Mouse (Mus musculus) embryonic facial prominence, embryonic 13.5 days (tissue): ENCODE results near the gene Gm10840. TPM values are rescaled to one million over a fixed set of nuclear protein-coding genes. Genes with fewer than 3 reads are reported as not detected.
"Not testable (repeated sequence)": the region's sequence is repeated elsewhere in the genome, so short reads cannot be mapped to it uniquely, and the experiment has no call there.

Source experiments
- ATAC-seq: fragments of 200-750 bp; cut with Nextera tagmentation; 2 replicates; pipeline ENCODE4 v1.8.0; 2017; ENCODE audit warnings: low read depth; ENCODE audit not compliant: insufficient number of reproducible peaks, insufficient read depth, low FRiP score, low TSS enrichment
- H3K27ac ChIP-seq: fragments of 300-500 bp; sonication (generic); 2 replicates; pipeline ENCODE4 v1.5.1; 2015; ENCODE audit warnings: moderate library complexity, mild to moderate bottlenecking, inconsistent platforms
- H3K27me3 ChIP-seq: fragments of 300-500 bp; sonication (generic); 2 replicates; pipeline ENCODE4 v1.6.1; 2015; ENCODE audit warnings: mild to moderate bottlenecking, inconsistent platforms
- H3K36me3 ChIP-seq: fragments of 300-500 bp; sonication (generic); 2 replicates; pipeline ENCODE4 v1.6.1; 2015; ENCODE audit warnings: mild to moderate bottlenecking, inconsistent platforms
- H3K4me1 ChIP-seq: fragments of 300-500 bp; sonication (generic); 2 replicates; pipeline ENCODE4 v1.6.1; 2015; ENCODE audit warnings: inconsistent platforms
- H3K4me2 ChIP-seq: fragments of 300-500 bp; sonication (generic); 2 replicates; pipeline ENCODE4 v1.6.1; 2015; ENCODE audit warnings: moderate library complexity, mild to moderate bottlenecking, inconsistent platforms
- H3K4me3 ChIP-seq: fragments of 300-500 bp; sonication (generic); 2 replicates; pipeline ENCODE4 v1.5.1; 2015; ENCODE audit warnings: mild to moderate bottlenecking, inconsistent platforms
- H3K9ac ChIP-seq: fragments of 300-500 bp; sonication (generic); 2 replicates; pipeline ENCODE4 v1.6.1; 2015; ENCODE audit warnings: mild to moderate bottlenecking, inconsistent platforms
- H3K9me3 ChIP-seq: fragments of 300-500 bp; sonication (generic); 2 replicates; pipeline ENCODE4 v1.6.1; 2016; ENCODE audit warnings: inconsistent platforms
- WGBS: fragments of 180-500 bp; shearing (Covaris S2); methylation state at CpG from one replicate; pipeline ENCODE4 v1.1.7; 2015; ENCODE audit warnings: mixed read lengths; 5-methylcytosine and 5-hydroxymethylcytosine counted together
- polyA plus RNA-seq: library from polyadenylated mRNA; unstranded; fragments of >200 nt; fragmentation: Nextera tagmentation; extraction: Ambion mirVana; gene quantifications from 2 replicates; pipeline ENCODE4 v1.2.1, GENCODE M21; 2015

Gm10840 gene
- polyA plus RNA-seq, result not detected in 2 replicates

GRCm38 (mm10) chr11:106160841-106161721 is at the start of gene Gm10840, which contains the start of gene Limd2:
Gene Gm10840 (plus strand): TSS chr11:106160850.
Gene Limd2 (minus strand): TSS chr11:106160860.
- Histone ChIP-seq H3K9ac (peak within 1 kb of the TSS; percentile 98), H3K4me3 (peak within 1 kb of the TSS; percentile 82), H3K4me2 (peak within 1 kb of the TSS; percentile 79), H3K36me3 (peaks cover 56% of the 10 kb centered on the region), H3K27me3 (no peaks in the 10 kb centered on the region), H3K27ac (peak within 1 kb of the TSS; percentile 99), H3K4me1 (peaks cover 51% of the 10 kb centered on the region), H3K9me3 (no peaks in the 10 kb centered on the region)
- 21% methylated on average over 22 of the region's 22 CpGs for WGBS
- no peak for ATAC-seq

- no peak for ATAC-seq
- Histone ChIP-seq H3K4me2 (no peak overlapping the region), H3K9me3 (no peaks in the 10 kb centered on the region), H3K4me1 (no peaks in the 10 kb centered on the region), H3K36me3 (peaks cover 26% of the 10 kb centered on the region), H3K4me3 (no peak overlapping the region), H3K27me3 (no peaks in the 10 kb centered on the region), H3K9ac (no peak overlapping the region), H3K27ac (peak overlapping the region; percentile 61; the same call in 1 of the 2 replicates)
These were observed 49.0 kb upstream of the Gm10840 start for GRCm38 (mm10) chr11:106111688-106112087.

- H3K9me3 ChIP-seq, result no peaks in the 10 kb centered on the region
- H3K4me1 ChIP-seq, result no peaks in the 10 kb centered on the region
- H3K4me2 ChIP-seq, result no peak overlapping the region
- H3K4me3 ChIP-seq, result no peak overlapping the region
- no peak overlapping the region for H3K9ac ChIP-seq
- ATAC-seq, result no peak
- no peak overlapping the region for H3K27ac ChIP-seq
- H3K36me3 ChIP-seq, result peaks cover 81% of the 10 kb centered on the region
- 90% methylated on average over 5 of the region's 5 CpGs for WGBS
- no peaks in the 10 kb centered on the region for H3K27me3 ChIP-seq
These were observed 38.4 kb upstream of the Gm10840 start for GRCm38 (mm10) chr11:106122221-106122620.

- Histone ChIP-seq H3K4me1 (no peaks in the 10 kb centered on the region), H3K9ac (no peak overlapping the region), H3K9me3 (no peaks in the 10 kb centered on the region), H3K4me3 (no peak overlapping the region), H3K27ac (no peak overlapping the region), H3K27me3 (no peaks in the 10 kb centered on the region), H3K4me2 (no peak overlapping the region), H3K36me3 (peaks cover 76% of the 10 kb centered on the region)
- no peak for ATAC-seq
- 84% methylated on average over 3 of the region's 3 CpGs for WGBS
These were observed 37.9 kb upstream of the Gm10840 start for GRCm38 (mm10) chr11:106122736-106123135.

- Histone ChIP-seq H3K9ac (no peak overlapping the region), H3K4me2 (no peak overlapping the region), H3K27ac (no peak overlapping the region), H3K9me3 (no peaks in the 10 kb centered on the region), H3K4me1 (no peaks in the 10 kb centered on the region), H3K4me3 (no peak overlapping the region), H3K36me3 (peaks cover 71% of the 10 kb centered on the region), H3K27me3 (no peaks in the 10 kb centered on the region)
- WGBS, result 77% methylated on average over 4 of the region's 4 CpGs
- ATAC-seq, result no peak
These were observed 35.9 kb upstream of the Gm10840 start for GRCm38 (mm10) chr11:106124784-106125183.

- H3K4me1 ChIP-seq, result no peaks in the 10 kb centered on the region
- H3K36me3 ChIP-seq, result peaks cover 71% of the 10 kb centered on the region
- no peaks in the 10 kb centered on the region for H3K9me3 ChIP-seq
- H3K4me3 ChIP-seq, result no peak overlapping the region
- H3K4me2 ChIP-seq, result no peak overlapping the region
- H3K27ac ChIP-seq, result no peak overlapping the region
- WGBS, result 74% methylated on average over 1 of the region's 1 CpGs
- no peak overlapping the region for H3K9ac ChIP-seq
- H3K27me3 ChIP-seq, result no peaks in the 10 kb centered on the region
- no peak for ATAC-seq
These were observed 34.8 kb upstream of the Gm10840 start for GRCm38 (mm10) chr11:106125827-106126226.

GRCm38 (mm10) chr11:106126727-106127373 is 33.8 kb upstream of the Gm10840 start:
- H3K27me3 ChIP-seq, H3K27ac ChIP-seq, H3K9me3 ChIP-seq, H3K9ac ChIP-seq, ATAC-seq, H3K4me3 ChIP-seq, H3K4me1 ChIP-seq, H3K4me2 ChIP-seq: not testable (repeated sequence)
- peaks cover 64% of the 10 kb centered on the region for H3K36me3 ChIP-seq
- 98% methylated on average over 5 of the region's 6 CpGs for WGBS

GRCm38 (mm10) chr11:106129477-106129876 is 31.2 kb upstream of the Gm10840 start:
- Histone ChIP-seq H3K4me1 (no peaks in the 10 kb centered on the region), H3K36me3 (peaks cover 41% of the 10 kb centered on the region), H3K4me2 (no peak overlapping the region), H3K4me3 (no peak overlapping the region), H3K27me3 (no peaks in the 10 kb centered on the region), H3K9ac (no peak overlapping the region; the same call in 1 of the 2 replicates), H3K27ac (no peak overlapping the region), H3K9me3 (no peaks in the 10 kb centered on the region)
- WGBS, result 95% methylated on average over 1 of the region's 1 CpGs
- no peak for ATAC-seq

- no peak overlapping the region for H3K9ac ChIP-seq
- no peaks in the 10 kb centered on the region; the same call in 1 of the 2 replicates for H3K4me1 ChIP-seq
- WGBS, result 94% methylated on average over 5 of the region's 5 CpGs
- ATAC-seq, result no peak
- H3K4me3 ChIP-seq, result no peak overlapping the region
- H3K4me2 ChIP-seq, result no peak overlapping the region
- no peaks in the 10 kb centered on the region for H3K9me3 ChIP-seq
- H3K36me3 ChIP-seq, result peaks cover 48% of the 10 kb centered on the region
- H3K27me3 ChIP-seq, result no peaks in the 10 kb centered on the region
- H3K27ac ChIP-seq, result no peak overlapping the region
These were observed 28.1 kb upstream of the Gm10840 start for GRCm38 (mm10) chr11:106132516-106132915.

- Histone ChIP-seq H3K4me3 (no peak overlapping the region), H3K9ac (peak overlapping the region; percentile 37; the same call in 1 of the 2 replicates), H3K4me1 (no peaks in the 10 kb centered on the region; the same call in 1 of the 2 replicates), H3K27me3 (no peaks in the 10 kb centered on the region), H3K27ac (peak overlapping the region; percentile 76), H3K36me3 (peaks cover 37% of the 10 kb centered on the region), H3K4me2 (no peak overlapping the region), H3K9me3 (no peaks in the 10 kb centered on the region)
- WGBS, result 41% methylated on average over 8 of the region's 8 CpGs
- ATAC-seq, result no peak
These were observed 25.8 kb upstream of the Gm10840 start for GRCm38 (mm10) chr11:106134580-106135528.

GRCm38 (mm10) chr11:106151219-106151618 is 9.4 kb upstream of the Gm10840 start:
- peaks cover 92% of the 10 kb centered on the region for H3K36me3 ChIP-seq

More at GRCm38 (mm10) chr11:106151219-106151618, 9.4 kb upstream of the Gm10840 start:
- WGBS, result 89% methylated on average over 3 of the region's 3 CpGs
- Histone ChIP-seq H3K9me3 (no peaks in the 10 kb centered on the region), H3K27ac (no peak overlapping the region), H3K27me3 (no peaks in the 10 kb centered on the region), H3K4me2 (no peak overlapping the region), H3K4me1 (peaks cover 5% of the 10 kb centered on the region; the same call in 1 of the 2 replicates), H3K9ac (no peak overlapping the region), H3K4me3 (no peak overlapping the region)
- no peak for ATAC-seq
